Mouse (Mus musculus) intestine, embryonic 14.5 days (tissue): ENCODE results near the gene Arhgef2. TPM values are rescaled to one million over a fixed set of nuclear protein-coding genes. Genes with fewer than 3 reads are reported as not detected.

Experiments used
- ATAC-seq: fragments of 200-750 bp; cut with Nextera tagmentation; replicated peaks from 2 replicates; pipeline ENCODE4 v1.8.0; 2017; ENCODE audit warnings: low read depth, moderate number of reproducible peaks, moderate TSS enrichment, moderate library complexity; ENCODE audit not compliant: low FRiP score, low TSS enrichment
- DNase-seq: peaks from one replicate; pipeline ENCODE4 v3.0.0-alpha.2; 2018; ENCODE audit warnings: low spot score
- H3K27ac ChIP-seq: fragments of 300-500 bp; sonication (generic); 2 replicates; pipeline ENCODE4 v1.5.1; 2014; ENCODE audit warnings: low read depth, mild to moderate bottlenecking, control low read depth
- H3K27me3 ChIP-seq: fragments of 300-500 bp; sonication (generic); replicated peaks from 2 replicates; pipeline ENCODE4 v1.6.1; 2014; ENCODE audit warnings: low read length, control low read depth; ENCODE audit not compliant: control insufficient read depth, insufficient read depth
- H3K36me3 ChIP-seq: fragments of 300-500 bp; sonication (generic); 2 replicates; pipeline ENCODE4 v1.6.1; 2014; ENCODE audit warnings: low read length, control low read depth; ENCODE audit not compliant: control insufficient read depth, insufficient read depth
- H3K4me1 ChIP-seq: fragments of 300-500 bp; sonication (generic); replicated peaks from 2 replicates; pipeline ENCODE4 v1.6.1; 2014; ENCODE audit warnings: low read length, control low read depth, mixed read lengths; ENCODE audit not compliant: control insufficient read depth, insufficient read depth
- H3K4me2 ChIP-seq: fragments of 300-500 bp; sonication (generic); 2 replicates; pipeline ENCODE4 v1.6.1; 2014; ENCODE audit warnings: low read length
- H3K4me3 ChIP-seq: fragments of 300-500 bp; sonication (generic); 2 replicates; pipeline ENCODE4 v1.5.1; 2014; ENCODE audit warnings: low read depth, low read length, control low read depth, mixed read lengths
- H3K9ac ChIP-seq: fragments of 300-500 bp; sonication (generic); 2 replicates; pipeline ENCODE4 v1.6.1; 2014; ENCODE audit warnings: mild to moderate bottlenecking, low read length
- H3K9me3 ChIP-seq: fragments of 300-500 bp; sonication (generic); 2 replicates; pipeline ENCODE4 v1.6.1; 2016; ENCODE audit warnings: low read length, control low read depth; ENCODE audit not compliant: control insufficient read depth
- WGBS: fragments of 180-500 bp; shearing (Covaris S2); extraction: QIAGEN DNeasy Blood & Tissue Kit; methylation state at CpG from one replicate; pipeline ENCODE4 v1.1.7; 2014; 5-methylcytosine and 5-hydroxymethylcytosine counted together
- polyA plus RNA-seq: library from polyadenylated mRNA; unstranded; fragments of >200 nt; fragmentation: Nextera tagmentation; extraction: Ambion mirVana; gene quantifications from 2 replicates; pipeline ENCODE4 v1.2.1, GENCODE M21; 2014

Arhgef2 gene
- polyA plus RNA-seq, 1 experiment from 2014 or later = 87.0 TPM

- Histone ChIP-seq H3K4me1 (peaks cover 21% of the 10 kb centered on the region), H3K4me3 (peak overlapping the region; percentile 98), H3K4me2 (peak overlapping the region; percentile 97), H3K27ac (peak overlapping the region; percentile 98), H3K27me3 (no peaks in the 10 kb centered on the region), H3K9ac (peak overlapping the region; percentile 98), H3K36me3 (peaks cover 11% of the 10 kb centered on the region; the same call in 1 of the 2 replicates), H3K9me3 (no peaks in the 10 kb centered on the region)
- DNase-seq (no peak), ATAC-seq (peak; percentile 87)
- WGBS = under 1% methylated on average over 54 of the region's 64 CpGs
Observed at GRCm38 (mm10) chr3:88620992-88621536, 15.3 kb downstream of the Arhgef2 start.

DNA sequence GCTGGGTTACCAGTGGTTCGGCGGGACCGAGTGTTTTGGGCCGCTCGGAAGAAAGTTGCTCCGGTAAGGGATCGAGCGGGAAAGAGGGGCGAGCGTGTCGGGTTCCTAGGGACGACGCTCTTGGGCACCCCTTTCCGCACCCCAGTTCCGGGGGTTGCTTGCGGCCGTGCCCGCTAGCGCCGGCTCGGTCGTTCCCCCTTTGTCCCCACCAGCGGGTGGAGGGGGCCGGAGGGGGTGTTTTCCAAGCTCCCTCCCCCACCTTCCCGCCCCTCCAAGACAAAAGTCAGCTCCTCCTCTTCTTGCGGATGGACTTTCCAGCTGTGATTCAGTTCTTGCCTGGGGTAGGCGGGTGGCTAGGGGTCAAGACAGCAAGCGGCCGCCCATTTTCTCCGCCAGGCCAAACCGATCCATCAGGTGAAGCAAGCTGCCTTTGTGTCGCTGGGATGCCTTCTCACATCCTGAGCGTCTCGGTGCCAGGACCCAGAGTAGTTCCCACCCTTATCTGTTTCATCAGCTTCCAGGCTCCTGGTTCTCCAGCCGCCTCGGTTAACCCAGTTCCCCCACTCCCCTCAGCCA is 15.9 kb downstream of the Arhgef2 start:
- Histone ChIP-seq H3K36me3 (peaks cover 11% of the 10 kb centered on the region; the same call in 1 of the 2 replicates), H3K4me2 (peak overlapping the region; percentile 97), H3K9me3 (no peaks in the 10 kb centered on the region), H3K9ac (peak overlapping the region; percentile 98), H3K4me1 (peaks cover 21% of the 10 kb centered on the region), H3K4me3 (peak overlapping the region; percentile 98), H3K27me3 (no peaks in the 10 kb centered on the region), H3K27ac (peak overlapping the region; percentile 98)
- peak; percentile 8 for ATAC-seq
- WGBS = 1% methylated on average over 35 of the region's 36 CpGs
- DNase-seq = peak; percentile 85

DNA sequence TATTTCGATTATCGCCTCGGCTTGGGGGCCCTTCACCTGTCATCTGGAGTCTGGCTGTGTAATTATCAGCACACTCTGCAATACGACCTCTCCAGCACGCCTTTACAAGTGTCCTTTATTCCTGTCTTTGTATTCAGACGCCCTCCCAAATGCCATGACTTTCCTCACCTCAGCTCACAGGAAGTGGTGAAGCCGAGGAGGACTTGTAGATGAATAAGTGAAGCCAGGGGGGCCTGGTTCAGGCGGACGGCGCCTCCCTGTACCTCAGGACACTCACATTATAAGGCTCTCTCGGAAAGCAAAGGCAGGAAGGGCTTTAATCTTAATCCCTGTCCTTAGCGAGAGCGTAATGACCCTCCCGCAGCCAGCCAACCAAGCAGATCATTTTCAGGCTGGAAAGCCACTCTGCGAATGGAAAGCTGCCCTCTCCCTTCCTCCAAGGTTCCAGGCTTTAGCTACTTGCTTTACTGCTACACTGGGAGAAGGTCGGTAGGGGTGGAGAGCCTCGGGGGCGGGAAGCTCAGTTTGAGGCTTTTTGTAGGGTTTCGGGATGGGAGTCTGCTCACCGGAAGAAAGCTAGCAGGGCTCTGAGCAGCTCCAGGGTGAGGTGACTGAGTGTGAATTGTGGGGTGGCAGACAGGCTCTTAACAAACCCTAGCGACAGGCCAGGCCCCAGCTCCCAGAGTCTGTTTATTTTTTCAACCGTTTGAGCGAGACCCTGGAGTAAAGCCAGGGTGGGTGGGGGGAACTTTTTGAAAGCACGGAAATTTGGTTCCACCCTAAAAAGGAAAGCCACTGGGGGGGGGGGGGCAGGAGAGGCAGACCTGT is 16.6 kb downstream of the Arhgef2 start:
- peaks cover 16% of the 10 kb centered on the region; the same call in 1 of the 2 replicates for H3K36me3 ChIP-seq
- DNase-seq (peak; percentile 77), ATAC-seq (no peak)
- peak overlapping the region; percentile 97 for H3K4me2 ChIP-seq
- H3K4me1 ChIP-seq = peaks cover 26% of the 10 kb centered on the region
- peak overlapping the region; percentile 98 for H3K9ac ChIP-seq
- peak overlapping the region; percentile 98 for H3K27ac ChIP-seq
- no peaks in the 10 kb centered on the region for H3K27me3 ChIP-seq
- peak overlapping the region; percentile 98 for H3K4me3 ChIP-seq
- 1% methylated on average over 24 of the region's 24 CpGs for WGBS
- no peaks in the 10 kb centered on the region for H3K9me3 ChIP-seq

DNA sequence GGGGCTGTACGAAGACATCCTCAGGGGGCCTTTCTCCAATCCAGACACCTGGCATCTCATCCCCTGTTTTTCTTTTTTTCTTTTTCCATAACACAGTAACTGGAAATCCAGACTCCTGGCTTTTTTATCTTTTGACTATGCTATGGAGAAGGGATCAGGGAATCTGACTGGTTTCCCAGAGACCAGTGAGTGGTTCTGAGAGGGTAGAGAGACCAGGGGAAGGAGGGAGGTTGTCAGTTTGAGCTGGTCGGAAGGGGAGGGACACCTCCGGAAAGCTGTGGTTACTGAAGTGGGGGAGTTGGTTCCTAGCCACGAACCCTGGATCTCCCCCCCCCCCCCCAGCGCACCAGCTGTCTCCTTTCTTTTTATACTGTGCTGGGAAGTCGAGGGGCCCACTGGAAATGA is 17.2 kb downstream of the Arhgef2 start:
- H3K4me3 ChIP-seq = peak overlapping the region; percentile 98
- 0% methylated on average over 6 of the region's 6 CpGs for WGBS
- peaks cover 17% of the 10 kb centered on the region; the same call in 1 of the 2 replicates for H3K36me3 ChIP-seq
- H3K27ac ChIP-seq = peak overlapping the region; percentile 98
- H3K9ac ChIP-seq = peak overlapping the region; percentile 98
- peak; percentile 67 for DNase-seq
- peak overlapping the region; percentile 97 for H3K4me2 ChIP-seq
- ATAC-seq = 0 out of 2 replicates have a peak, but pooled peaks have one; percentile 17
- no peaks in the 10 kb centered on the region for H3K27me3 ChIP-seq
- H3K4me1 ChIP-seq = peaks cover 26% of the 10 kb centered on the region
- no peaks in the 10 kb centered on the region for H3K9me3 ChIP-seq

GRCm38 (mm10) chr3:88623346-88624135 is 17.8 kb downstream of the Arhgef2 start:
- H3K27me3 ChIP-seq = no peaks in the 10 kb centered on the region
- H3K4me2 ChIP-seq = peak overlapping the region; percentile 97
- no peaks in the 10 kb centered on the region for H3K9me3 ChIP-seq
- ATAC-seq (no peak), DNase-seq (no peak)
- peaks cover 20% of the 10 kb centered on the region; the same call in 1 of the 2 replicates for H3K36me3 ChIP-seq
- peaks cover 29% of the 10 kb centered on the region for H3K4me1 ChIP-seq
- WGBS = 4% methylated on average over 11 of the region's 15 CpGs
- peak overlapping the region; percentile 98 for H3K9ac ChIP-seq
- peak overlapping the region; percentile 98 for H3K4me3 ChIP-seq
- peak overlapping the region; percentile 98 for H3K27ac ChIP-seq

DNA sequence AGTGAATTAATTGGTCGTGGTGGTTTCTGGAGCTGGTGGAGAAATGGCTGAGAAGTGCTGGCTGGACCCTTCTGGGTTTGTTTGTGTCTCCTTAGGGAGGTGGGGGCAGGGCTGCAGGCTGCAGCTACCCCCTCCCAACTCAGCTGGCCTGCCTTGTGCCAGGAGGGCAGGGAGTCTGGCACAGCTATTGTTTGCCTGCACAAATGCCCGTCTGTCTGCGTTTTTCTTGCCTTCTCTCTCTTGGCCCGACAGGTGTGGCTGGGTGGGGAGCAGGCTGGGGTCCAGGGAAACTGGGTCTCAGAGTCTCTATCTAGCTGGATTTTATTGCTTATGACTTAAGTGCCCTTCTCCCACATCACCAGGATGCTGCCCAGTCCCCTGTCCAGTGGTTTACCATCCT is 18.6 kb downstream of the Arhgef2 start:
- ATAC-seq (no peak), DNase-seq (no peak)
- peak overlapping the region; percentile 98 for H3K9ac ChIP-seq
- peak overlapping the region; percentile 98 for H3K27ac ChIP-seq
- H3K4me2 ChIP-seq = peak overlapping the region; percentile 97
- H3K4me1 ChIP-seq = peaks cover 29% of the 10 kb centered on the region
- H3K27me3 ChIP-seq = no peaks in the 10 kb centered on the region
- H3K4me3 ChIP-seq = peak overlapping the region; percentile 98
- WGBS = 15% methylated on average over 4 of the region's 4 CpGs
- H3K9me3 ChIP-seq = no peaks in the 10 kb centered on the region
- H3K36me3 ChIP-seq = peaks cover 23% of the 10 kb centered on the region

- no peak for DNase-seq
- ATAC-seq = no peak
- Histone ChIP-seq H3K4me1 (peaks cover 29% of the 10 kb centered on the region), H3K9ac (no peak overlapping the region; the same call in 1 of the 2 replicates), H3K9me3 (no peaks in the 10 kb centered on the region), H3K27ac (peak overlapping the region; percentile 98), H3K27me3 (no peaks in the 10 kb centered on the region), H3K4me3 (0 out of 2 replicates have a peak overlapping the region, but pooled peaks have one; percentile 98), H3K36me3 (peaks cover 30% of the 10 kb centered on the region), H3K4me2 (peak overlapping the region; percentile 97)
- 33% methylated on average over 2 of the region's 2 CpGs for WGBS
Observed at GRCm38 (mm10) chr3:88624951-88625350, 19.2 kb downstream of the Arhgef2 start.

DNA sequence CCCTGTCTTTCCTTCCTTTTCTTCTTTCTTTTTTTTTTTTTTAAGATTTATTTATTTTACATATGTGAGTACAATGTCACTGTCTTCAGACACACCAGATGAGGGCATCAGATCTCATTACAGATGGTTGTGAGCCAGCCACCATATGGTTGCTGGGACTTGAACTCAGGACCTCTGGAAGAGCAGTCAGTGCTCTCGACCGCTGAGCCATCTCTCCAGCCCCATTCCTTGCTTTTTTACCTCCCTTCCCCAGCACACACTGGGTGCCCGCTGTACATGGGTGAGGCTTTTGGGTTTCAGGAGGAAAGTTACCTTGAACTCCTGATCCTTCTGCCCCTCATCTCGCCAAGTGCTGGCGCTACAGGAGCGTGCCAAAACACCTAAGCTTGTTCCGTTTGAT is 19.8 kb downstream of the Arhgef2 start:
- DNase-seq = no peak
- H3K4me3 ChIP-seq = no peak overlapping the region
- H3K36me3 ChIP-seq = peaks cover 35% of the 10 kb centered on the region
- H3K27ac ChIP-seq = no peak overlapping the region
- WGBS = 90% methylated on average over 7 of the region's 7 CpGs
- H3K9me3 ChIP-seq = no peaks in the 10 kb centered on the region
- H3K9ac ChIP-seq = no peak overlapping the region
- H3K4me2 ChIP-seq = no peak overlapping the region
- H3K27me3 ChIP-seq = no peaks in the 10 kb centered on the region
- peaks cover 27% of the 10 kb centered on the region for H3K4me1 ChIP-seq
- ATAC-seq = no peak
